Mouse (Mus musculus): Measurements from ENCODE around the gene Smg6. TPM values are rescaled to one million over a fixed set of nuclear protein-coding genes. Genes with fewer than 3 reads are reported as not detected.

Gene Smg6
- total RNA-seq, 2 experiments from 2014 or later = 27.2 to 31.2 TPM

Small RNA genes lying within 50 kb of the gene (microRNA-seq; reads per million reads assigned to microRNA genes)
- gene Mir132 (59,575 reads per million, percentile 99 among the genes with 10 or more reads in this experiment), gene Mir212 (1,216 reads per million, percentile 80 among the genes with 10 or more reads in this experiment)

Other genes starting within 250 kb of the Smg6 start
- gene Pafah1b1, start 201.2 kb upstream of the Smg6 start, total RNA-seq (2021) = 100 to 1,000 TPM; 389 to 402 TPM
- 10 to 100 TPM; 19.8 to 26.7 TPM for gene Mettl16, start 155.0 kb upstream of the Smg6 start, total RNA-seq (2021)
- 10 to 100 TPM; 31.5 to 31.7 TPM for gene Mnt, start 94.9 kb upstream of the Smg6 start, total RNA-seq (2021)
- 10 to 100 TPM; 80.2 to 81.6 TPM for gene Sgsm2, start 28.8 kb upstream of the Smg6 start, total RNA-seq (2021)
- gene Tsr1, start 27.8 kb upstream of the Smg6 start, total RNA-seq (2021) = 10 to 100 TPM; 25.7 to 31.4 TPM
- 10 to 100 TPM; 86.2 to 88.2 TPM for gene Srr, start 125 bp downstream of the Smg6 start, total RNA-seq (2021)
- 1 to 10 TPM; 2.7 to 3.3 TPM for gene Hic1, start 243.7 kb downstream of the Smg6 start, total RNA-seq (2021)

All from left cerebral cortex, postnatal 36 days (tissue).